Mouse (Mus musculus) olfactory bulb, adult 2 months (tissue): ENCODE results near the gene Ssbp2.

Source experiments
- CTCF ChIP-seq: fragments of 200-500 bp; IDR thresholded peaks from 2 replicates; pipeline ENCODE4 v1.5.1; 2012; ENCODE audit warnings: low read depth, mild to moderate bottlenecking, low read length, moderate library complexity; ENCODE audit not compliant: insufficient read depth
- POLR2A ChIP-seq: fragments of 200-500 bp; IDR thresholded peaks from 2 replicates; pipeline ENCODE4 v1.6.1; 2012; ENCODE audit warnings: mild to moderate bottlenecking, low read depth, low read length, moderate library complexity; ENCODE audit not compliant: insufficient read depth

- TF ChIP-seq POLR2A: no peak
- TF ChIP-seq CTCF: no peak
Observed at GRCm38 (mm10) chr13:91681474-91681873, 221.4 kb downstream of the Ssbp2 start.
